Mouse (Mus musculus) megakaryocyte, embryonic 14.5 days (primary cell): ENCODE measurements at regions not wholly inside any gene's neighbourhood (a gene's known extent, or its start where the extent isn't known, plus 50 kb on each side); places are given as distances from the start of the nearest gene placed in this dataset.

Experiments
- H3K27me3 ChIP-seq: replicated peaks from 2 replicates; pipeline ENCODE3; 2012; ENCODE audit warnings: inconsistent platforms
- H3K36me3 ChIP-seq: replicated peaks from 2 replicates; pipeline ENCODE3; 2012; ENCODE audit warnings: low read length, inconsistent platforms, mixed read lengths
- H3K4me1 ChIP-seq: 2 replicates; pipeline ENCODE4 v1.6.1; 2012; ENCODE audit warnings: inconsistent platforms
- H3K4me3 ChIP-seq: replicated peaks from 2 replicates; pipeline ENCODE3; 2012; ENCODE audit warnings: moderate library complexity, mild to moderate bottlenecking, inconsistent platforms
- H3K9me3 ChIP-seq: 2 replicates; pipeline ENCODE4 v1.6.1; 2012; ENCODE audit warnings: inconsistent platforms
- FLI1 ChIP-seq: IDR thresholded peaks from 2 replicates; pipeline ENCODE4 v1.6.1; 2012; ENCODE audit warnings: low read length, inconsistent platforms, mixed read lengths
- GATA1 ChIP-seq: IDR thresholded peaks from 3 replicates; pipeline ENCODE4 v1.6.1; 2012; ENCODE audit warnings: mixed read lengths, low read length, inconsistent platforms, borderline replicate concordance

- no peak for TF ChIP-seq GATA1
- TF ChIP-seq FLI1, result no peak
- Histone ChIP-seq H3K9me3 (peaks cover 9% of the 10 kb centered on the region), H3K4me1 (no peaks in the 10 kb centered on the region), H3K36me3 (no peaks in the 10 kb centered on the region), H3K27me3 (no peaks in the 10 kb centered on the region), H3K4me3 (no peak overlapping the region)
Measured at GRCm38 (mm10) chr1:43247609-43248008, 50.8 kb upstream of the Fhl2 start.

- no peaks in the 10 kb centered on the region for H3K4me1 ChIP-seq
- no peak overlapping the region for H3K4me3 ChIP-seq
- no peaks in the 10 kb centered on the region for H3K36me3 ChIP-seq
- no peak for TF ChIP-seq FLI1
- peaks cover 9% of the 10 kb centered on the region for H3K9me3 ChIP-seq
- H3K27me3 ChIP-seq, result no peaks in the 10 kb centered on the region
Measured at GRCm38 (mm10) chr1:43250281-43250680, 53.5 kb upstream of the Fhl2 start.

- Histone ChIP-seq H3K27me3 (no peaks in the 10 kb centered on the region), H3K4me1 (no peaks in the 10 kb centered on the region), H3K4me3 (no peak overlapping the region), H3K36me3 (no peaks in the 10 kb centered on the region), H3K9me3 (peaks cover 9% of the 10 kb centered on the region)
- TF ChIP-seq FLI1, result no peak
- no peak for TF ChIP-seq GATA1
Measured at GRCm38 (mm10) chr1:43251356-43251755, 54.6 kb upstream of the Fhl2 start.

GRCm38 (mm10) chr1:43254129-43254528 lies 57.3 kb upstream of the Fhl2 start:
- Histone ChIP-seq H3K27me3 (no peaks in the 10 kb centered on the region), H3K4me1 (no peaks in the 10 kb centered on the region), H3K36me3 (no peaks in the 10 kb centered on the region), H3K4me3 (no peak overlapping the region), H3K9me3 (peaks cover 9% of the 10 kb centered on the region)
- TF ChIP-seq FLI1 (no peak), GATA1 (no peak)

GRCm38 (mm10) chr1:43256078-43256477 lies 59.3 kb upstream of the Fhl2 start:
- H3K9me3 ChIP-seq, result no peaks in the 10 kb centered on the region
- no peaks in the 10 kb centered on the region for H3K36me3 ChIP-seq
- peaks cover 3% of the 10 kb centered on the region for H3K27me3 ChIP-seq
- TF ChIP-seq GATA1, result no peak
- TF ChIP-seq FLI1, result no peak
- H3K4me1 ChIP-seq, result no peaks in the 10 kb centered on the region
- no peak overlapping the region for H3K4me3 ChIP-seq

- Histone ChIP-seq H3K27me3 (peaks cover 3% of the 10 kb centered on the region), H3K36me3 (no peaks in the 10 kb centered on the region), H3K9me3 (no peaks in the 10 kb centered on the region), H3K4me3 (no peak overlapping the region), H3K4me1 (no peaks in the 10 kb centered on the region)
- TF ChIP-seq GATA1 (no peak), FLI1 (no peak)
Measured at GRCm38 (mm10) chr1:43257909-43258308, 61.1 kb upstream of the Fhl2 start.

GRCm38 (mm10) chr1:43259841-43260240 lies 63.1 kb upstream of the Fhl2 start:
- Histone ChIP-seq H3K4me1 (peaks cover 7% of the 10 kb centered on the region), H3K36me3 (no peaks in the 10 kb centered on the region), H3K27me3 (peaks cover 3% of the 10 kb centered on the region), H3K4me3 (no peak overlapping the region), H3K9me3 (no peaks in the 10 kb centered on the region)
- TF ChIP-seq FLI1, result no peak

- Histone ChIP-seq H3K36me3 (no peaks in the 10 kb centered on the region), H3K4me3 (no peak overlapping the region), H3K4me1 (peaks cover 7% of the 10 kb centered on the region), H3K9me3 (no peaks in the 10 kb centered on the region), H3K27me3 (peaks cover 3% of the 10 kb centered on the region)
- TF ChIP-seq FLI1, result no peak
- no peak for TF ChIP-seq GATA1
Measured at GRCm38 (mm10) chr1:43260491-43260890, 63.7 kb upstream of the Fhl2 start.

GRCm38 (mm10) chr1:43264407-43264889 lies 67.7 kb upstream of the Fhl2 start:
- H3K4me1 ChIP-seq, result peaks cover 18% of the 10 kb centered on the region
- peaks cover 3% of the 10 kb centered on the region for H3K27me3 ChIP-seq
- no peak for TF ChIP-seq FLI1
- TF ChIP-seq GATA1, result no peak
- H3K4me3 ChIP-seq, result peak overlapping the region; percentile 50
- H3K9me3 ChIP-seq, result no peaks in the 10 kb centered on the region
- no peaks in the 10 kb centered on the region for H3K36me3 ChIP-seq

- Histone ChIP-seq H3K9me3 (no peaks in the 10 kb centered on the region), H3K27me3 (no peaks in the 10 kb centered on the region), H3K4me1 (peaks cover 18% of the 10 kb centered on the region), H3K4me3 (no peak overlapping the region), H3K36me3 (no peaks in the 10 kb centered on the region)
- TF ChIP-seq FLI1, result no peak
- no peak for TF ChIP-seq GATA1
Measured at GRCm38 (mm10) chr1:43265699-43266455, 69.1 kb upstream of the Fhl2 start.

- no peaks in the 10 kb centered on the region for H3K9me3 ChIP-seq
- H3K27me3 ChIP-seq, result no peaks in the 10 kb centered on the region
- H3K4me1 ChIP-seq, result peaks cover 13% of the 10 kb centered on the region
- no peak for TF ChIP-seq GATA1
- no peak overlapping the region for H3K4me3 ChIP-seq
- no peaks in the 10 kb centered on the region for H3K36me3 ChIP-seq
Measured at GRCm38 (mm10) chr1:43269685-43270084, 72.9 kb upstream of the Fhl2 start.
